Mouse (Mus musculus): ENCODE measurements around the gene Pigq. TPM values are rescaled to one million over a fixed set of nuclear protein-coding genes. Genes with fewer than 3 reads are reported as not detected.

Gene Pigq
- polyA plus RNA-seq, 1 experiment from 2014 or later = 61.2 TPM

GRCm38 (mm10) chr17:25959630-25960467 is 15.1 kb upstream of the Pigq start:
- 92% methylated on average over 23 of the region's 23 CpGs for WGBS
- Histone ChIP-seq H3K4me2 (ENCODE audit: low read length) (no peak overlapping the region), H3K27ac (ENCODE audit: low read length) (no peak overlapping the region), H3K4me3 (replicated peaks; ENCODE audit: low read length) (no peak overlapping the region), H3K9me3 (ENCODE audit: control insufficient read depth, low read length) (no peaks in the 10 kb centered on the region), H3K9ac (replicated peaks; ENCODE audit: low read depth, low read length) (no peak overlapping the region), H3K27me3 (replicated peaks; ENCODE audit: control insufficient read depth, insufficient read depth, low read length) (no peaks in the 10 kb centered on the region), H3K36me3 (ENCODE audit: control insufficient read depth, insufficient read depth) (no peaks in the 10 kb centered on the region; the same call in 1 of the 2 replicates), H3K4me1 (replicated peaks; ENCODE audit: control insufficient read depth, insufficient read depth, low read length) (0 out of 2 replicates have a peak, but pooled peaks cover 4% of the 10 kb centered on the region)
- no peak for ATAC-seq

DNA sequence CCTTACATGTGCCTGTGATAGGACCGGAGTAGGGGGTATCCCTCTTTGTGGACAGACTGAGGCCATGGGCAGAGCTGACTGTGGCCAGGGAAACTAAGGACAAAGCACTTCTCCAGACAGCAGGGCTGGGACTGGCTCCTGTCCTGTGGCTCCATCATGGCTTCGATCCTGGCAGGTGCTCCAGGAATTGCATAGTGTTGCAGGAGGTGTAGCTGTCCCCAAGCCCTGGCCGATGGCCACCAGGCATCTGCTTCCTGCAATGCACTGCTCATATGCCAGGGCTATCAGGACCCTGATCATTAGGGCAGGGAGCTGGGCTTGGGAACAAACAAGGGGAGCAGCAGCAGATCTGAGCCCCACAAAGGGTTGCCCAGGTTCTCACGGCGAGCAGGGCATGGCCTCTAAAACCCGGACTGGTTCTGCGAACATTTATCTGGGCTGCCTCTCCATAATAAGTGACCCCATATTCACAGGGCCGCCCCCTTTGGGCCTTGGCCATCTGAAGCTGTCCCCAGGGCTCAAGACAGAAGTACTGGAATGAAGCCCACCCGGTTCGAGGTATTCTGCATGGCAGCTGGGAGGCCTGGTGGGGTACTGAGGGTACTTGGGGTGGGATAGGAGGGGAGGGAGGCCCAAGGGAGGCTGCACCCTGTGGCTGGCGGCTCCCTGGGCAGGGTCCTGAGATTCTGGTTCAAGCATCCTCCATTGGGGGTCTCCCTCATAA is 14.2 kb upstream of the Pigq start:
- H3K27me3 ChIP-seq (replicated peaks; ENCODE audit: control insufficient read depth, insufficient read depth, low read length) = no peaks in the 10 kb centered on the region
- 95% methylated on average over 11 of the region's 11 CpGs for WGBS
- H3K27ac ChIP-seq (ENCODE audit: low read length) = no peak overlapping the region
- H3K4me2 ChIP-seq (ENCODE audit: low read length) = no peak overlapping the region
- no peak overlapping the region for H3K4me3 ChIP-seq (replicated peaks; ENCODE audit: low read length)
- 0 out of 2 replicates have a peak, but pooled peaks cover 4% of the 10 kb centered on the region for H3K4me1 ChIP-seq (replicated peaks; ENCODE audit: control insufficient read depth, insufficient read depth, low read length)
- H3K9me3 ChIP-seq (ENCODE audit: control insufficient read depth, low read length) = no peaks in the 10 kb centered on the region
- H3K9ac ChIP-seq (replicated peaks; ENCODE audit: low read depth, low read length) = no peak overlapping the region
- no peak for ATAC-seq
- no peaks in the 10 kb centered on the region; the same call in 1 of the 2 replicates for H3K36me3 ChIP-seq (ENCODE audit: control insufficient read depth, insufficient read depth)

DNA sequence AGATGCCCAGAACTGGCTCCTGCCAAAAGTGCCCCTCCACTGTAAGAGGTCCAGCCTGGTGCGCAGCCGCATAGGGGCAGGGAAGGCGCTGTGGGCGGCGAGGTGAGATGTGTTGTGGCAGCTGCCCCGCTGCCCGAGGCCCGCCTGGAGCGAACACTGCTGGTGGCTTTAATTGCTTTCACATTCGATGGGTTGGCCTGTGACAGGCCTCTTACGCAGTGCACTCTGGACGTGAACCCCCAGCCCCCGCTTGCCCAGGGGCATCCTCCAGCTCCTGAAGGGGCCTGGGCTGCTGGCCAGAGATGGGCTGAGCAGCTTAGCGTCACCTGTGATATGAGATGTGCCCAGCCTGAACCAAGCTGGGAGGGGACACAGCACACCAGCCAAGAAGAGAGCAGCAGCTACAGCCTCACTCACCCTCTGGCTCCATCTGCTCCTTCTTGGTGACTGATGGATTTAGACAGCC is 12.9 kb upstream of the Pigq start:
- H3K27me3 ChIP-seq (replicated peaks; ENCODE audit: control insufficient read depth, insufficient read depth, low read length) = peaks cover 10% of the 10 kb centered on the region
- no peak overlapping the region for H3K27ac ChIP-seq (ENCODE audit: low read length)
- no peak for ATAC-seq
- H3K36me3 ChIP-seq (ENCODE audit: control insufficient read depth, insufficient read depth) = no peaks in the 10 kb centered on the region; the same call in 1 of the 2 replicates
- WGBS = 74% methylated on average over 14 of the region's 14 CpGs
- 0 out of 2 replicates have a peak, but pooled peaks cover 4% of the 10 kb centered on the region for H3K4me1 ChIP-seq (replicated peaks; ENCODE audit: control insufficient read depth, insufficient read depth, low read length)
- H3K9ac ChIP-seq (replicated peaks; ENCODE audit: low read depth, low read length) = no peak overlapping the region
- no peak overlapping the region for H3K4me3 ChIP-seq (replicated peaks; ENCODE audit: low read length)
- no peak overlapping the region for H3K4me2 ChIP-seq (ENCODE audit: low read length)
- no peaks in the 10 kb centered on the region for H3K9me3 ChIP-seq (ENCODE audit: control insufficient read depth, low read length)

GRCm38 (mm10) chr17:25956631-25957030 is 11.9 kb upstream of the Pigq start:
- H3K27ac ChIP-seq (ENCODE audit: low read length) = no peak overlapping the region

DNA sequence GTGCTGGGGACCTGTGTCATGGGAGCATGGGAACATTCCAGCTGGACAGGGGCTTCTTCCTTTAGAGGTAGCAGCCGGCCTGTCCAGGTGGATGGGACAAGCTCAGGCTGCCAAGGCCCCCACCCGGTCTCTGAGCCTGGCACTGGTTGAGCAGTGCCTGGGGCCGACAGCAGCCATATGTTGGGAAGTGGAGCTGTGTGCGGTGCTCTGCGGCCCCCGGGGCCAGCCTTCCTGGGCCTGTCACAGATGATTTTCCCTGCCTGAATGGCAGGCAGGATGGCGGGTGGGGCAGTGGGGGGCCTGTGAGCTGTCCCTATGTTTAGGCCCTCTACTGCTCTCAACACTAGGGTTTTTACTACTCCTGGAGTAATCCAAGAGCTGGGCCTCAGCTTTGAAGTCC is 11.5 kb upstream of the Pigq start:
- Histone ChIP-seq H3K4me1 (replicated peaks; ENCODE audit: control insufficient read depth, insufficient read depth, low read length) (peaks cover 14% of the 10 kb centered on the region), H3K36me3 (ENCODE audit: control insufficient read depth, insufficient read depth) (no peaks in the 10 kb centered on the region; the same call in 1 of the 2 replicates), H3K4me3 (replicated peaks; ENCODE audit: low read length) (no peak overlapping the region), H3K4me2 (ENCODE audit: low read length) (no peak overlapping the region), H3K9me3 (ENCODE audit: control insufficient read depth, low read length) (no peaks in the 10 kb centered on the region), H3K27me3 (replicated peaks; ENCODE audit: control insufficient read depth, insufficient read depth, low read length) (peaks cover 25% of the 10 kb centered on the region), H3K27ac (ENCODE audit: low read length) (no peak overlapping the region), H3K9ac (replicated peaks; ENCODE audit: low read depth, low read length) (no peak overlapping the region)
- ATAC-seq = no peak
- WGBS = 67% methylated on average over 6 of the region's 7 CpGs

More at GRCm38 (mm10) chr17:25956631-25957030, 11.9 kb upstream of the Pigq start:
- H3K9me3 ChIP-seq (ENCODE audit: control insufficient read depth, low read length) = no peaks in the 10 kb centered on the region
- WGBS = 84% methylated on average over 7 of the region's 7 CpGs
- no peaks in the 10 kb centered on the region; the same call in 1 of the 2 replicates for H3K36me3 ChIP-seq (ENCODE audit: control insufficient read depth, insufficient read depth)
- no peak overlapping the region for H3K9ac ChIP-seq (replicated peaks; ENCODE audit: low read depth, low read length)
- peaks cover 20% of the 10 kb centered on the region for H3K27me3 ChIP-seq (replicated peaks; ENCODE audit: control insufficient read depth, insufficient read depth, low read length)
- no peak overlapping the region for H3K4me3 ChIP-seq (replicated peaks; ENCODE audit: low read length)
- H3K4me2 ChIP-seq (ENCODE audit: low read length) = no peak overlapping the region
- no peak for ATAC-seq
- H3K4me1 ChIP-seq (replicated peaks; ENCODE audit: control insufficient read depth, insufficient read depth, low read length) = peaks cover 9% of the 10 kb centered on the region

GRCm38 (mm10) chr17:25955736-25956135 is 11.0 kb upstream of the Pigq start:
- no peak for ATAC-seq
- no peaks in the 10 kb centered on the region for H3K9me3 ChIP-seq (ENCODE audit: control insufficient read depth, low read length)
- peaks cover 15% of the 10 kb centered on the region for H3K4me1 ChIP-seq (replicated peaks; ENCODE audit: control insufficient read depth, insufficient read depth, low read length)
- H3K36me3 ChIP-seq (ENCODE audit: control insufficient read depth, insufficient read depth) = no peaks in the 10 kb centered on the region; the same call in 1 of the 2 replicates
- no peak overlapping the region for H3K4me2 ChIP-seq (ENCODE audit: low read length)
- peaks cover 27% of the 10 kb centered on the region for H3K27me3 ChIP-seq (replicated peaks; ENCODE audit: control insufficient read depth, insufficient read depth, low read length)
- WGBS = 70% methylated on average over 3 of the region's 3 CpGs
- no peak overlapping the region for H3K4me3 ChIP-seq (replicated peaks; ENCODE audit: low read length)
- no peak overlapping the region for H3K9ac ChIP-seq (replicated peaks; ENCODE audit: low read depth, low read length)
- H3K27ac ChIP-seq (ENCODE audit: low read length) = no peak overlapping the region

GRCm38 (mm10) chr17:25954671-25955070 is 9.9 kb upstream of the Pigq start:
- Histone ChIP-seq H3K4me2 (ENCODE audit: low read length) (no peak overlapping the region), H3K27ac (ENCODE audit: low read length) (no peak overlapping the region), H3K4me3 (replicated peaks; ENCODE audit: low read length) (no peak overlapping the region), H3K27me3 (replicated peaks; ENCODE audit: control insufficient read depth, insufficient read depth, low read length) (peaks cover 36% of the 10 kb centered on the region), H3K4me1 (replicated peaks; ENCODE audit: control insufficient read depth, insufficient read depth, low read length) (peaks cover 15% of the 10 kb centered on the region), H3K9ac (replicated peaks; ENCODE audit: low read depth, low read length) (no peak overlapping the region), H3K9me3 (ENCODE audit: control insufficient read depth, low read length) (no peaks in the 10 kb centered on the region), H3K36me3 (ENCODE audit: control insufficient read depth, insufficient read depth) (no peaks in the 10 kb centered on the region; the same call in 1 of the 2 replicates)
- WGBS = 75% methylated on average over 2 of the region's 2 CpGs
- ATAC-seq = no peak

GRCm38 (mm10) chr17:25953161-25953560 is 8.4 kb upstream of the Pigq start:
- Histone ChIP-seq H3K4me2 (ENCODE audit: low read length) (no peak overlapping the region), H3K9me3 (ENCODE audit: control insufficient read depth, low read length) (no peaks in the 10 kb centered on the region), H3K4me3 (replicated peaks; ENCODE audit: low read length) (no peak overlapping the region), H3K27ac (ENCODE audit: low read length) (no peak overlapping the region), H3K4me1 (replicated peaks; ENCODE audit: control insufficient read depth, insufficient read depth, low read length) (peaks cover 15% of the 10 kb centered on the region), H3K27me3 (replicated peaks; ENCODE audit: control insufficient read depth, insufficient read depth, low read length) (peaks cover 36% of the 10 kb centered on the region), H3K9ac (replicated peaks; ENCODE audit: low read depth, low read length) (no peak overlapping the region), H3K36me3 (ENCODE audit: control insufficient read depth, insufficient read depth) (no peaks in the 10 kb centered on the region; the same call in 1 of the 2 replicates)
- ATAC-seq = no peak
- WGBS = 74% methylated on average over 5 of the region's 5 CpGs
